Mouse (Mus musculus) hindbrain, embryonic 14.5 days (tissue): Measurements from ENCODE around the gene 6430571L13Rik. TPM values are rescaled to one million over a fixed set of nuclear protein-coding genes. Genes with fewer than 3 reads are reported as not detected.

Experiments used
- ATAC-seq: fragments of 200-750 bp; cut with Nextera tagmentation; 2 replicates; pipeline ENCODE4 v1.8.0; 2017; ENCODE audit warnings: moderate number of reproducible peaks, mild to moderate bottlenecking, moderate TSS enrichment, moderate library complexity; ENCODE audit not compliant: low FRiP score
- DNase-seq: peaks from one replicate; pipeline ENCODE4 v3.0.0-alpha.2; 2015; ENCODE audit warnings: low spot score
- H3K27ac ChIP-seq: fragments of 300-500 bp; sonication (generic); 2 replicates; pipeline ENCODE4 v1.5.1; 2014; ENCODE audit warnings: mild to moderate bottlenecking, moderate library complexity
- H3K27me3 ChIP-seq: fragments of 300-500 bp; sonication (generic); 2 replicates; pipeline ENCODE4 v1.6.1; 2014; ENCODE audit warnings: mild to moderate bottlenecking, low read length, mixed read lengths; ENCODE audit not compliant: control insufficient read depth, insufficient read depth
- H3K36me3 ChIP-seq: fragments of 300-500 bp; sonication (generic); replicated peaks from 2 replicates; pipeline ENCODE4 v1.6.1; 2014; ENCODE audit not compliant: control insufficient read depth, insufficient read depth
- H3K4me1 ChIP-seq: fragments of 300-500 bp; sonication (generic); replicated peaks from 2 replicates; pipeline ENCODE4 v1.6.1; 2014; ENCODE audit warnings: antibody characterized with exemption, low read length, mixed read lengths; ENCODE audit not compliant: control insufficient read depth, insufficient read depth
- H3K4me2 ChIP-seq: fragments of 300-500 bp; sonication (generic); replicated peaks from 2 replicates; pipeline ENCODE4 v1.6.1; 2014; ENCODE audit warnings: mild to moderate bottlenecking, moderate library complexity
- H3K4me3 ChIP-seq: fragments of 300-500 bp; sonication (generic); replicated peaks from 2 replicates; pipeline ENCODE4 v1.5.1; 2014; ENCODE audit warnings: mild to moderate bottlenecking, low read length
- H3K9ac ChIP-seq: fragments of 300-500 bp; sonication (generic); 2 replicates; pipeline ENCODE4 v1.6.1; 2014
- H3K9me3 ChIP-seq: fragments of 300-500 bp; sonication (generic); 2 replicates; pipeline ENCODE4 v1.6.1; 2016; ENCODE audit warnings: low read length; ENCODE audit not compliant: control insufficient read depth
- WGBS: fragments of 180-500 bp; shearing (Covaris S2); extraction: QIAGEN DNeasy Blood & Tissue Kit; methylation state at CpG from one replicate; pipeline ENCODE4 v1.1.7; 2014; 5-methylcytosine and 5-hydroxymethylcytosine counted together
- polyA plus RNA-seq: library from polyadenylated mRNA; unstranded; fragments of >200 nt; fragmentation: Nextera tagmentation; extraction: Ambion mirVana; gene quantifications from 2 replicates; pipeline ENCODE4 v1.2.1, GENCODE M21; 2014

Gene 6430571L13Rik
- 5.4 and 5.6 TPM in 2 replicates for polyA plus RNA-seq

GRCm38 (mm10) chr9:107340267-107340859 is at the start of gene 6430571L13Rik:
6430571L13Rik (plus strand) TSS chr9:107340602.
- H3K4me3 ChIP-seq = peak within 1 kb of the TSS; percentile 52
- peak; percentile 90 for ATAC-seq
- peak within 1 kb of the TSS; percentile 66 for H3K9ac ChIP-seq

GRCm38 (mm10) chr9:107290897-107291296 is 49.5 kb upstream of the 6430571L13Rik start:
- DNase-seq = peak; percentile 92
- Histone ChIP-seq H3K4me3 (no peak overlapping the region), H3K4me2 (no peak overlapping the region), H3K27ac (no peak overlapping the region), H3K9ac (no peak overlapping the region), H3K36me3 (no peaks in the 10 kb centered on the region), H3K4me1 (peaks cover 6% of the 10 kb centered on the region; the same call in 1 of the 2 replicates), H3K27me3 (peaks cover 24% of the 10 kb centered on the region), H3K9me3 (no peaks in the 10 kb centered on the region)
- WGBS = 32% methylated on average over 10 of the region's 10 CpGs
- peak; percentile 63 for ATAC-seq

More at GRCm38 (mm10) chr9:107340267-107340859, at the start of gene 6430571L13Rik:
- Histone ChIP-seq H3K27me3 (no peaks in the 10 kb centered on the region), H3K4me1 (peaks cover 30% of the 10 kb centered on the region), H3K36me3 (no peaks in the 10 kb centered on the region), H3K4me2 (peak within 1 kb of the TSS; percentile 58), H3K9me3 (no peaks in the 10 kb centered on the region), H3K27ac (no peak within 1 kb of the TSS; the same call in 1 of the 2 replicates)
- WGBS = under 1% methylated on average over 34 of the region's 34 CpGs
- DNase-seq = peak; percentile 94

DNA sequence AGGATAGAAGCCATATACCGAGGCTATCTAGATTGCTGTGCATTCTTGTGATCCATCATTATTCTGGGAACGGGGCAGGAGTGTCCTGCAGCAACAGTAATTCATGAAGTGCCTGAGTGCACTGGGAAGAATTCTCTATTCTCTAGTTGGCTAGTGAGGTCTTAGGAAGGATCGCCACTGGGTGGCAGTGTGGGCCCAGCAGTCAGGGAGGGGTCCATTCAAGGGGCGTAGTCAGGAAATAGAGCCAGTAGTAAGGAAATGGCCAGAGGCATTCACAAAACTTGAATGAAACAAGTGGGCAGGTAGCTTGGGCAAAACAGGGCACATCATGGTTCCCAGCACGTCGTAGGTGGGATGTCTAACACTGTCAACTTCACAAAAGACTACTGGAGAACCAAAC is 46.2 kb upstream of the 6430571L13Rik start:
- Histone ChIP-seq H3K9ac (no peak overlapping the region), H3K4me2 (no peak overlapping the region), H3K27ac (no peak overlapping the region), H3K36me3 (no peaks in the 10 kb centered on the region), H3K4me1 (peaks cover 26% of the 10 kb centered on the region), H3K9me3 (no peaks in the 10 kb centered on the region), H3K27me3 (peaks cover 15% of the 10 kb centered on the region), H3K4me3 (no peak overlapping the region)
- DNase-seq (peak; percentile 75), ATAC-seq (no peak)
- WGBS = 8% methylated on average over 6 of the region's 6 CpGs

DNA sequence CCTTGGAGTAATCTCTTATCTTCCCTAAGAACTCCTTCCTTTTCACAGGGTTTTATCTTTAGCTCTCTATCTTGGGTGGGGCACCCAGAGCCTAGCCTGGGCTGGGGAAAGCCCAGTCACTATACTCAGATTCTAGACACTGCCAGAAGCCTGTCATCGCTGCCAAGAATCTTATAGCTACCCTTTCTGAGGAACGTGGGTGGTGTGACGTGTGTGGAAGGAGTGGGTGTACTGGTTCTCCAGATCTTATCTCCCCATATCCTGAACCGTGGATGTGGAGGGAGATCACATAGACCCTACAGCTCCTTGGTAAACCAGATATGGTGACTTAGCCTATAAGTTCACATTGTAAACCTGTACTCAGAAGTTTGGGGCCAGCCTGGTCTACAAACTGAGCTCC is 44.8 kb upstream of the 6430571L13Rik start:
- Histone ChIP-seq H3K36me3 (0 out of 2 replicates have a peak, but pooled peaks cover 4% of the 10 kb centered on the region), H3K4me3 (no peak overlapping the region), H3K27ac (no peak overlapping the region), H3K4me2 (peak overlapping the region; percentile 85; the same call in 1 of the 2 replicates), H3K9ac (no peak overlapping the region), H3K27me3 (peaks cover 8% of the 10 kb centered on the region), H3K4me1 (peaks cover 22% of the 10 kb centered on the region), H3K9me3 (no peaks in the 10 kb centered on the region)
- WGBS = 87% methylated on average over 4 of the region's 4 CpGs
- DNase-seq = no peak
- no peak for ATAC-seq

GRCm38 (mm10) chr9:107296016-107296040 is 44.6 kb upstream of the 6430571L13Rik start, which contains the start of gene Cish:
Cish (plus strand) TSS chr9:107296026.
- no peak for ATAC-seq
- Histone ChIP-seq H3K9ac (peak within 1 kb of the TSS; percentile 65), H3K4me1 (peaks cover 22% of the 10 kb centered on the region), H3K27ac (peak within 1 kb of the TSS; percentile 9; the same call in 1 of the 2 replicates), H3K9me3 (no peaks in the 10 kb centered on the region), H3K27me3 (peaks cover 8% of the 10 kb centered on the region), H3K36me3 (peaks cover 6% of the 10 kb centered on the region), H3K4me3 (peak within 1 kb of the TSS; percentile 64), H3K4me2 (peak within 1 kb of the TSS; percentile 85)
- no peak for DNase-seq

GRCm38 (mm10) chr9:107296041-107296440 is 44.4 kb upstream of the 6430571L13Rik start:
- H3K27me3 ChIP-seq = peaks cover 8% of the 10 kb centered on the region
- WGBS = 10% methylated on average over 14 of the region's 14 CpGs
- DNase-seq (no peak), ATAC-seq (peak; percentile 55; the same call in 1 of the 2 replicates)
- peaks cover 8% of the 10 kb centered on the region for H3K36me3 ChIP-seq
- peak overlapping the region; percentile 26; the same call in 1 of the 2 replicates for H3K9ac ChIP-seq
- no peak overlapping the region for H3K27ac ChIP-seq
- peaks cover 22% of the 10 kb centered on the region for H3K4me1 ChIP-seq
- peak overlapping the region; percentile 64 for H3K4me3 ChIP-seq
- H3K4me2 ChIP-seq = peak overlapping the region; percentile 85
- H3K9me3 ChIP-seq = no peaks in the 10 kb centered on the region

DNA sequence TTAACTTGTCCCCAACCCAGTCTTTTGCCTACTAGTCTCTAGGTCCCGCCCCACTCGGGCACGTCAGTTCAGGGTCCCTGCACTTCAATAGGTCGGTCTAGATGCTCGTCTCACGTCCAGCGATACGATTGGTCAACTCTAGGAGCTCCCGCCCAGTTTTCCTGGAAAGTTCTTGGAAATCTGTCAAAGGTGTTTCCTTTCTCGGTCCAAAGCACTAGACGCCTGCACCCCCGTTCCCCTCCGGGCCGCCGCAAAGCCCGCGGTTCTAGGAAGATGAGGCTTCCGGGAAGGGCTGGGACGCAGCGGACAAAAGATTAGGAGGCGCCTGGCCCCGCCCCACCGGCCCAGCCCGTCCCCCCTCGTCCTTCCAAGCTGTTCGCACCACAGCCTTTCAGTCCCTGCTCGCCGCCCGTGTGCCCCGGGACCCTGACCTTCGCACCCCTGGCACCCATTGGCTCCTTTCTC is 43.9 kb upstream of the 6430571L13Rik start:
- ATAC-seq = peak; percentile 96
- Histone ChIP-seq H3K4me3 (peak overlapping the region; percentile 64), H3K36me3 (peaks cover 12% of the 10 kb centered on the region), H3K9me3 (no peaks in the 10 kb centered on the region), H3K4me2 (peak overlapping the region; percentile 85), H3K27ac (peak overlapping the region; percentile 9; the same call in 1 of the 2 replicates), H3K27me3 (peaks cover 8% of the 10 kb centered on the region), H3K4me1 (peaks cover 22% of the 10 kb centered on the region), H3K9ac (peak overlapping the region; percentile 65)
- WGBS = under 1% methylated on average over 31 of the region's 31 CpGs
- DNase-seq = peak; percentile 96

- Histone ChIP-seq H3K9ac (peak overlapping the region; percentile 65), H3K36me3 (peaks cover 12% of the 10 kb centered on the region), H3K9me3 (no peaks in the 10 kb centered on the region), H3K27ac (peak overlapping the region; percentile 9; the same call in 1 of the 2 replicates), H3K4me2 (peak overlapping the region; percentile 85), H3K4me3 (peak overlapping the region; percentile 64), H3K4me1 (peaks cover 22% of the 10 kb centered on the region), H3K27me3 (peaks cover 8% of the 10 kb centered on the region)
- ATAC-seq = no peak
- 22% methylated on average over 16 of the region's 16 CpGs for WGBS
- DNase-seq = no peak
These were observed 43.3 kb upstream of the 6430571L13Rik start for GRCm38 (mm10) chr9:107297059-107297458.

- Histone ChIP-seq H3K4me2 (peak overlapping the region; percentile 85), H3K9ac (peak overlapping the region; percentile 65; the same call in 1 of the 2 replicates), H3K27ac (no peak overlapping the region), H3K9me3 (no peaks in the 10 kb centered on the region), H3K36me3 (peaks cover 12% of the 10 kb centered on the region), H3K4me1 (peaks cover 22% of the 10 kb centered on the region), H3K4me3 (peak overlapping the region; percentile 64), H3K27me3 (peaks cover 8% of the 10 kb centered on the region)
- DNase-seq = no peak
- ATAC-seq = no peak
- 95% methylated on average over 4 of the region's 4 CpGs for WGBS
These were observed 42.7 kb upstream of the 6430571L13Rik start for GRCm38 (mm10) chr9:107297658-107298057.
